Mouse (Mus musculus) lung, embryonic 15.5 days (tissue): ENCODE measurements at regions not wholly inside any gene's neighbourhood (a gene's known extent, or its start where the extent isn't known, plus 50 kb on each side); places are given as distances from the start of the nearest gene placed in this dataset.

ENCODE experiments used
- ATAC-seq: fragments of 200-750 bp; cut with Nextera tagmentation; 2 replicates; pipeline ENCODE4 v1.8.0; 2017; ENCODE audit warnings: moderate number of reproducible peaks, borderline replicate concordance; ENCODE audit not compliant: low FRiP score, low TSS enrichment; ENCODE audit errors: extremely low read depth
- H3K27ac ChIP-seq: fragments of 300-500 bp; sonication (generic); 2 replicates; pipeline ENCODE4 v1.5.1; 2015; ENCODE audit warnings: moderate library complexity, mild to moderate bottlenecking, inconsistent platforms
- H3K27me3 ChIP-seq: fragments of 300-500 bp; sonication (generic); 2 replicates; pipeline ENCODE4 v1.6.1; 2015; ENCODE audit warnings: inconsistent platforms
- H3K36me3 ChIP-seq: fragments of 300-500 bp; sonication (generic); 2 replicates; pipeline ENCODE4 v1.6.1; 2015; ENCODE audit warnings: inconsistent platforms
- H3K4me1 ChIP-seq: fragments of 300-500 bp; sonication (generic); 2 replicates; pipeline ENCODE4 v1.6.1; 2015; ENCODE audit warnings: inconsistent platforms
- H3K4me2 ChIP-seq: fragments of 300-500 bp; sonication (generic); 2 replicates; pipeline ENCODE4 v1.6.1; 2015; ENCODE audit warnings: inconsistent platforms, mild to moderate bottlenecking, moderate library complexity
- H3K4me3 ChIP-seq: fragments of 300-500 bp; sonication (generic); 2 replicates; pipeline ENCODE4 v1.5.1; 2015; ENCODE audit warnings: mild to moderate bottlenecking, inconsistent platforms
- H3K9ac ChIP-seq: fragments of 300-500 bp; sonication (generic); 2 replicates; pipeline ENCODE4 v1.6.1; 2015; ENCODE audit warnings: inconsistent platforms
- H3K9me3 ChIP-seq: fragments of 300-500 bp; sonication (generic); 2 replicates; pipeline ENCODE4 v1.6.1; 2016; ENCODE audit warnings: inconsistent platforms
- WGBS: fragments of 180-500 bp; shearing (Covaris S2); methylation state at CpG from one replicate; pipeline ENCODE4 v1.1.7; 2015; 5-methylcytosine and 5-hydroxymethylcytosine counted together

GRCm38 (mm10) chr17:16101548-16101947 lies 270.7 kb upstream of the Rgmb start:
- Histone ChIP-seq H3K9ac (no peak overlapping the region), H3K9me3 (no peaks in the 10 kb centered on the region), H3K27me3 (no peaks in the 10 kb centered on the region), H3K27ac (no peak overlapping the region), H3K4me1 (no peaks in the 10 kb centered on the region), H3K36me3 (no peaks in the 10 kb centered on the region), H3K4me3 (no peak overlapping the region), H3K4me2 (no peak overlapping the region)
- 46% methylated on average over 2 of the region's 2 CpGs for WGBS
- ATAC-seq: no peak

DNA sequence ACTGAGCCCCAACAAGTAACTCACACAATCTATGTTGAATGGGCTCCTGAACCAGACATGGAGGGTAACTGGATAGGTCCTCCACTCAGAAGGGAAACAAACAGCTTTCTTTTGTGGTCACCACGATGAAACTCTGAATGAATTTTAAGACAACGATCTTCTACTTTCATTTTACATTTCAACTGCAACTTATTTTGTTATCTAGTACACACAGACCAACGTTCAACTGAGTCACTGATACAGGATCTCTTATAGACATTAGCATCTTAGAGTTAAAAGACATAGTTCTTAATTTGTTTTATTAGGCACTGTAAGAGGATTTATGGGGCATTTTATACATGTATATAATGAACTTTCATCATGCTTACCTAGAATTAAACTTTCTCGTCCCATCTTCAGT lies 262.1 kb upstream of the Rgmb start:
- H3K27me3 ChIP-seq: no peaks in the 10 kb centered on the region
- H3K27ac ChIP-seq: no peak overlapping the region
- no peak for ATAC-seq
- H3K36me3 ChIP-seq: no peaks in the 10 kb centered on the region
- H3K4me3 ChIP-seq: no peak overlapping the region
- no peak overlapping the region for H3K4me2 ChIP-seq
- no peaks in the 10 kb centered on the region for H3K4me1 ChIP-seq
- no peaks in the 10 kb centered on the region for H3K9me3 ChIP-seq
- 78% methylated on average over 4 of the region's 4 CpGs for WGBS
- H3K9ac ChIP-seq: no peak overlapping the region

DNA sequence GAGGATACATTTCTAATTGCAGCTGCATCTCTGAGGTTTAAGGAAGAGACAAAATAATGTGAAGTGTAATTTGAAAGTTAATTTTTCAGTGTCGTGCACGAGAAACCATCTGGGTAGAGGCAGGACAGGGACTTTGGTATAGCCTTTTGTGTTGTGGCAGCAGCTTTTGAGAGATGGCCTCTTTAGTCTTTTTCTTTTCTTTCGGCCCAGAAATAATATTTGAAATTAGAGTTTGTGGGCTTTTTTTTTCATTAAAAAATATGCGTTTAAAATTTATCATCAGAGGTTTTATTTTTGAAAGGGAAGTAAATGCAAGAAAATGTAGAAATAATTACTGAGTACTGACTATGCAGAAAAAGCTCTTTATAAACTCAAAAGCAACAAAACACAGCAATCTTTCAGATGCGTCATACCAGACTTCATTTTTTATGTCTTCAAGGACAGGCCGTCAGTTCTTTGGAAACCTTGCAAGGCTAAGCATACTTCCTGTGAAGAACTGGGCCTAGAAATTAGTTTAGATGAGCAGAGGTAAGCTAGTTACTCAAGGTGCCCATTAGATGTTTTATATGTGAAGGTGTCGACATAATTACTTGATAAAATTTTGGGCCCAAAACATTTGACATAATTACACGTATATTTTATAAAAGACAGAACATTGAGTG lies 258.9 kb upstream of the Rgmb start:
- no peak overlapping the region for H3K27ac ChIP-seq
- 75% methylated on average over 8 of the region's 8 CpGs for WGBS
- no peaks in the 10 kb centered on the region for H3K36me3 ChIP-seq
- H3K9ac ChIP-seq: no peak overlapping the region
- no peak for ATAC-seq
- no peaks in the 10 kb centered on the region for H3K27me3 ChIP-seq
- no peaks in the 10 kb centered on the region for H3K9me3 ChIP-seq
- no peaks in the 10 kb centered on the region for H3K4me1 ChIP-seq
- H3K4me2 ChIP-seq: no peak overlapping the region
- no peak overlapping the region for H3K4me3 ChIP-seq

- no peak for ATAC-seq
- Histone ChIP-seq H3K4me3 (no peak overlapping the region), H3K4me1 (no peaks in the 10 kb centered on the region), H3K9me3 (no peaks in the 10 kb centered on the region), H3K36me3 (no peaks in the 10 kb centered on the region), H3K27ac (no peak overlapping the region), H3K4me2 (no peak overlapping the region), H3K27me3 (no peaks in the 10 kb centered on the region), H3K9ac (no peak overlapping the region)
- 58% methylated on average over 5 of the region's 5 CpGs for WGBS
These were observed 258.2 kb upstream of the Rgmb start for GRCm38 (mm10) chr17:16088879-16089618.

GRCm38 (mm10) chr17:16087046-16087445 lies 256.2 kb upstream of the Rgmb start:
- ATAC-seq: no peak
- no peaks in the 10 kb centered on the region for H3K4me1 ChIP-seq
- H3K27ac ChIP-seq: no peak overlapping the region
- no peaks in the 10 kb centered on the region for H3K9me3 ChIP-seq
- no peaks in the 10 kb centered on the region for H3K36me3 ChIP-seq
- H3K4me2 ChIP-seq: no peak overlapping the region
- 67% methylated on average over 2 of the region's 2 CpGs for WGBS
- H3K27me3 ChIP-seq: no peaks in the 10 kb centered on the region
- no peak overlapping the region for H3K9ac ChIP-seq
- no peak overlapping the region for H3K4me3 ChIP-seq

- H3K4me1 ChIP-seq: no peaks in the 10 kb centered on the region
- H3K4me3 ChIP-seq: no peak overlapping the region
- ATAC-seq: no peak
- WGBS: 80% methylated on average over 3 of the region's 3 CpGs
- no peaks in the 10 kb centered on the region for H3K27me3 ChIP-seq
- H3K9me3 ChIP-seq: no peaks in the 10 kb centered on the region
- H3K36me3 ChIP-seq: no peaks in the 10 kb centered on the region
- H3K27ac ChIP-seq: no peak overlapping the region
- H3K4me2 ChIP-seq: no peak overlapping the region
- no peak overlapping the region for H3K9ac ChIP-seq
These were observed 252.0 kb upstream of the Rgmb start for GRCm38 (mm10) chr17:16082842-16083241.

- Histone ChIP-seq H3K36me3 (no peaks in the 10 kb centered on the region), H3K4me1 (no peaks in the 10 kb centered on the region), H3K27ac (no peak overlapping the region), H3K9me3 (no peaks in the 10 kb centered on the region), H3K27me3 (no peaks in the 10 kb centered on the region), H3K4me3 (no peak overlapping the region), H3K4me2 (no peak overlapping the region), H3K9ac (no peak overlapping the region)
- 68% methylated on average over 3 of the region's 3 CpGs for WGBS
- ATAC-seq: no peak
These were observed 247.7 kb upstream of the Rgmb start for GRCm38 (mm10) chr17:16078549-16078948.

- Histone ChIP-seq H3K9me3 (no peaks in the 10 kb centered on the region), H3K9ac (no peak overlapping the region), H3K36me3 (no peaks in the 10 kb centered on the region), H3K27ac (no peak overlapping the region), H3K27me3 (no peaks in the 10 kb centered on the region), H3K4me1 (no peaks in the 10 kb centered on the region), H3K4me3 (no peak overlapping the region), H3K4me2 (no peak overlapping the region)
- WGBS: 24% methylated on average over 1 of the region's 1 CpGs
- no peak for ATAC-seq
These were observed 238.5 kb upstream of the Rgmb start for GRCm38 (mm10) chr17:16069334-16069733.

DNA sequence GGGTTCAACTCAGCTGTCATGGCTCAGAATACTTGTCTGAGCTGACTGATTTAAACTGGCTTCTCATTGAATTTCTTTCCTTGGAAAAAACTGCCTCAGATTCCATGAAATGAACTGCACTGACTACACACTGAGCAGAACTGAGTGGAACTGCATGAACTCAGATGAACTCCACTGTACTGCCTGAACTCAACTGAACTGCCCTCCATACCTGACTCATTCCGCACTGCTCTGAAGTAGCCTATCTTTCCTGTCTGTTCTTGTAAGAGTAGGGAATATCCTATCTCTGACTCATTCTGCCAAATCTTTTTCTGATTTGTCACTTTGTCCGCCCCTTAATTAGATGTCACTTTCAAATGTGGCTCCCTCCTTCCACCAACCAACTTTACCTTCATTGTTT lies 237.0 kb upstream of the Rgmb start:
- Histone ChIP-seq H3K4me2 (no peak overlapping the region), H3K27me3 (no peaks in the 10 kb centered on the region), H3K4me1 (no peaks in the 10 kb centered on the region), H3K36me3 (no peaks in the 10 kb centered on the region), H3K9ac (no peak overlapping the region), H3K4me3 (no peak overlapping the region), H3K27ac (no peak overlapping the region), H3K9me3 (no peaks in the 10 kb centered on the region)
- no peak for ATAC-seq
- WGBS: 90% methylated on average over 2 of the region's 2 CpGs

DNA sequence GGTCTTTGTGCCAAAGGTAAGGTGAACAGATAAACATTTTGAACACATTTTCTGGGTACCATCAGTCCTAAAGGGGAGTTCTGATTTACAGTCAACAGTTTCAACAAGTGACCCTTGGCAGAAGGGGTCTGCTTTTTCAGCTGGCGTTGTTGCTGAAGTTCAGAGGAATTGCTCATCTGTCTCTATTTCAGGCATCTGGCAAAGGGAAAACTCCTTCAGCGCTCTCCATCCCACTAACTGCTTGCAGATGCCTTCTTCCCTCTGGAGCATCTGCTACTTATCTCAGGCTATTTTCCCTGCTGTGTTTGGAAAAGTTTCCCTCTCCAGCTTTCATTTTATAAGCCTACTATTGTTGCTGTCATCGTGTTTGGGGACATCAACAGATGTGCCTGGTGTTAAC lies 223.6 kb upstream of the Rgmb start:
- 30% methylated on average over 3 of the region's 3 CpGs for WGBS
- no peak overlapping the region for H3K4me2 ChIP-seq
- H3K9ac ChIP-seq: no peak overlapping the region
- no peak overlapping the region for H3K27ac ChIP-seq
- no peaks in the 10 kb centered on the region for H3K36me3 ChIP-seq
- H3K27me3 ChIP-seq: no peaks in the 10 kb centered on the region
- ATAC-seq: no peak
- no peak overlapping the region for H3K4me3 ChIP-seq
- 0 out of 2 replicates have a peak, but pooled peaks cover 11% of the 10 kb centered on the region for H3K4me1 ChIP-seq
- H3K9me3 ChIP-seq: no peaks in the 10 kb centered on the region

- H3K4me1 ChIP-seq: 0 out of 2 replicates have a peak, but pooled peaks cover 11% of the 10 kb centered on the region
- 29% methylated on average over 5 of the region's 5 CpGs for WGBS
- no peak overlapping the region for H3K4me2 ChIP-seq
- H3K36me3 ChIP-seq: no peaks in the 10 kb centered on the region
- ATAC-seq: peak; percentile 74; the same call in 1 of the 2 replicates
- H3K9ac ChIP-seq: no peak overlapping the region
- no peaks in the 10 kb centered on the region for H3K9me3 ChIP-seq
- peak overlapping the region; percentile 44; the same call in 1 of the 2 replicates for H3K27ac ChIP-seq
- no peak overlapping the region for H3K4me3 ChIP-seq
- no peaks in the 10 kb centered on the region for H3K27me3 ChIP-seq
These were observed 220.9 kb upstream of the Rgmb start for GRCm38 (mm10) chr17:16051713-16052112.

- no peak overlapping the region for H3K27ac ChIP-seq
- ATAC-seq: no peak
- no peak overlapping the region for H3K9ac ChIP-seq
- H3K27me3 ChIP-seq: no peaks in the 10 kb centered on the region
- no peaks in the 10 kb centered on the region for H3K9me3 ChIP-seq
- WGBS: 42% methylated on average over 5 of the region's 5 CpGs
- no peak overlapping the region for H3K4me3 ChIP-seq
- no peak overlapping the region for H3K4me2 ChIP-seq
- H3K36me3 ChIP-seq: no peaks in the 10 kb centered on the region
- H3K4me1 ChIP-seq: no peaks in the 10 kb centered on the region
These were observed 210.9 kb upstream of the Rgmb start for GRCm38 (mm10) chr17:16041542-16042251.
